Mouse (Mus musculus) ES-E14 (cell line): ENCODE results near the gene Gdf15. TPM values are rescaled to one million over a fixed set of nuclear protein-coding genes. Genes with fewer than 3 reads are reported as not detected.

Experiments
- DNase-seq: peaks from one replicate; pipeline ENCODE4 v3.0.0-alpha.2; 2013; ENCODE audit warnings: low read depth, low spot score
- H3K27ac ChIP-seq: 2 replicates; pipeline ENCODE4 v1.5.1; 2012; ENCODE audit warnings: low read depth, mild to moderate bottlenecking, low read length, moderate library complexity, mixed read lengths; ENCODE audit not compliant: poor library complexity, insufficient read depth, severe bottlenecking
- H3K36me3 ChIP-seq: 2 replicates; pipeline ENCODE4 v1.6.1; 2012; ENCODE audit warnings: mild to moderate bottlenecking, low read length, moderate library complexity, mixed read lengths; ENCODE audit not compliant: control insufficient read depth, poor library complexity, insufficient read depth, severe bottlenecking
- H3K4me1 ChIP-seq, 2 experiments: fragments of 150-350 bp in 1 of 2; sonication (generic) in 1 of 2; 2 replicates each; pipeline ENCODE4 v1.6.1; 2012; ENCODE audit warnings: low read length in 2 of 2, mild to moderate bottlenecking in 1 of 2, mixed read lengths in 1 of 2; ENCODE audit not compliant: control insufficient read depth in 2 of 2, insufficient read depth in 2 of 2, poor library complexity in 1 of 2
- H3K4me3 ChIP-seq, 2 experiments: fragments of 150-350 bp in 1 of 2; sonication (generic) in 1 of 2; 2 replicates each; pipeline ENCODE4 v1.5.1; 2012; ENCODE audit warnings: low read length in 2 of 2, low read depth in 1 of 2, mild to moderate bottlenecking in 1 of 2, mixed read lengths in 1 of 2; ENCODE audit not compliant: insufficient read depth in 1 of 2, poor library complexity in 1 of 2, severe bottlenecking in 1 of 2
- H3K9ac ChIP-seq: 2 replicates; pipeline ENCODE4 v1.6.1; 2012; ENCODE audit warnings: low read depth, mild to moderate bottlenecking, low read length, mixed read lengths; ENCODE audit not compliant: poor library complexity, insufficient read depth, severe bottlenecking
- H3K9me3 ChIP-seq: fragments of 150-350 bp; sonication (generic); 2 replicates; pipeline ENCODE4 v1.6.1; 2012; ENCODE audit warnings: low read depth, mild to moderate bottlenecking, low read length; ENCODE audit not compliant: control insufficient read depth, insufficient read depth
- CHD2 ChIP-seq: IDR thresholded peaks from 2 replicates; pipeline ENCODE4 v1.6.1; 2014; ENCODE audit warnings: mild to moderate bottlenecking, low read depth, low read length, inconsistent platforms
- HCFC1 ChIP-seq: IDR thresholded peaks from 2 replicates; pipeline ENCODE4 v1.6.1; 2012; ENCODE audit warnings: low read length, inconsistent platforms, borderline replicate concordance; ENCODE audit not compliant: insufficient read depth
- MAFK ChIP-seq: IDR thresholded peaks from 2 replicates; pipeline ENCODE4 v1.6.1; 2014; ENCODE audit warnings: mild to moderate bottlenecking, low read depth, low read length, inconsistent platforms; ENCODE audit not compliant: insufficient read depth
- ZC3H11A ChIP-seq: IDR thresholded peaks from 2 replicates; pipeline ENCODE4 v1.6.1; 2012; ENCODE audit warnings: low read depth, mild to moderate bottlenecking, inconsistent platforms, low read length, borderline replicate concordance
- ZNF384 ChIP-seq: IDR thresholded peaks from 2 replicates; pipeline ENCODE4 v1.6.1; 2012; ENCODE audit warnings: low read depth, low read length, inconsistent platforms
- in situ Hi-C, 2 experiments: fragments of 600-800 bp; cut with MboI; formaldehyde crosslinking; loops; one replicate each; pipeline ENCODE4 v1.15.1; 2025; ENCODE audit warnings: low sequenced_read_pairs in 2 of 2, inconsistent platforms in 1 of 2; ENCODE audit not compliant: unreplicated experiment in 2 of 2
- total RNA-seq: library from RNA; depleted of rRNA; stranded (reverse); fragments of 300-350 nt; gene quantifications from 2 replicates; pipeline ENCODE4 v1.2.3, GENCODE M21; 2012

Gdf15 gene
- total RNA-seq, 1 experiment, result 7.0 TPM

- no peak overlapping the region for H3K4me3 ChIP-seq
- H3K4me1 ChIP-seq, result peaks cover 4 to 21% of the 10 kb centered on the region in 2 experiments; a peak in 3 of 4 replicates
- 0 out of 2 replicates have a peak overlapping the region, but pooled peaks have one; percentile 8 for H3K27ac ChIP-seq
- TF ChIP-seq CHD2 (no peak), ZC3H11A (no peak), ZNF384 (no peak), MAFK (no peak)
- peaks cover 20% of the 10 kb centered on the region; the same call in 1 of the 2 replicates for H3K36me3 ChIP-seq
- in situ Hi-C loops, result no loop called here
- no peaks in the 10 kb centered on the region for H3K9me3 ChIP-seq
- no peak overlapping the region for H3K9ac ChIP-seq
- DNase-seq, result no peak
Measured at GRCm38 (mm10) chr8:70655469-70655868, 23.2 kb upstream of the Gdf15 start.

GRCm38 (mm10) chr8:70654121-70654520 is 21.9 kb upstream of the Gdf15 start:
- peaks cover 6 to 29% of the 10 kb centered on the region in 2 experiments; a peak in 3 of 4 replicates for H3K4me1 ChIP-seq
- H3K4me3 ChIP-seq, result no peak overlapping the region
- no peak overlapping the region for H3K9ac ChIP-seq
- peaks cover 23% of the 10 kb centered on the region; the same call in 1 of the 2 replicates for H3K36me3 ChIP-seq
- H3K27ac ChIP-seq, result no peak overlapping the region
- DNase-seq, result no peak
- H3K9me3 ChIP-seq, result no peaks in the 10 kb centered on the region
- no peak for TF ChIP-seq ZC3H11A
- no peak for TF ChIP-seq CHD2
- no peak for TF ChIP-seq HCFC1
- no peak for TF ChIP-seq ZNF384
- TF ChIP-seq MAFK, result no peak
- in situ Hi-C loops, result no loop called here

GRCm38 (mm10) chr8:70653226-70653625 is 21.0 kb upstream of the Gdf15 start:
- Histone ChIP-seq H3K9me3 (no peaks in the 10 kb centered on the region), H3K9ac (no peak overlapping the region), H3K4me1 (peaks cover 13 to 33% of the 10 kb centered on the region in 2 experiments; a peak in 3 of 4 replicates), H3K36me3 (peaks cover 23% of the 10 kb centered on the region; the same call in 1 of the 2 replicates), H3K4me3 (no peak overlapping the region), H3K27ac (no peak overlapping the region)
- no peak for DNase-seq
- TF ChIP-seq CHD2 (no peak), ZC3H11A (0 out of 2 replicates have a peak, but pooled peaks have one; percentile 0)
- in situ Hi-C loops, result no loop called here

DNA sequence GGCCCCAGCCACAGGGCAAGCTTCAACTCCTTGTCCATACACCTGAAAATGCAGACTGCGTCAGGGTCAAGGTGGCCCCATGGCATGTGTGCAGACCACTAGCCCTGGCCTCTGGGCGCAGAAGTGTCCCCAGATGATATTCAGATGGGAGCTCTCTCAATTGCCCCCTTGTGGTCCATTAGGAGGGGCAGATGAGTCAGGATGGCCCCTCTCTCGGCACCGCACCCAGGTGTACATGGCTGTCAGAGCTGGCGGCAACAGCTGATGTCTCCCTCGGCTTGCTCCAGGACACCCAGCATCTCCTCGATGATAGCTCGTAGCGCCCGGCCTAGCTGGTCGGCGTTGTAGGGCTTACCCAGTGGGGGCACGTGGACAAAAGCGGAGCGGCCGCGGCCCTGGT is 18.1 kb upstream of the Gdf15 start:
- DNase-seq, result no peak
- Histone ChIP-seq H3K27ac (no peak overlapping the region; the same call in 1 of the 2 replicates), H3K9ac (peak overlapping the region; percentile 46; the same call in 1 of the 2 replicates), H3K4me3 (peak overlapping the region in 1 of 2 experiments; percentile 18), H3K9me3 (no peaks in the 10 kb centered on the region), H3K4me1 (peaks cover 19 to 46% of the 10 kb centered on the region in 2 experiments), H3K36me3 (peaks cover 20% of the 10 kb centered on the region; the same call in 1 of the 2 replicates)
- TF ChIP-seq CHD2 (no peak), ZNF384 (no peak), HCFC1 (no peak), MAFK (no peak), ZC3H11A (no peak)
- in situ Hi-C loops, result no loop called here

GRCm38 (mm10) chr8:70649324-70649723 is 17.1 kb upstream of the Gdf15 start:
- no peaks in the 10 kb centered on the region for H3K9me3 ChIP-seq
- H3K9ac ChIP-seq, result peak overlapping the region; percentile 74
- peaks cover 19 to 52% of the 10 kb centered on the region in 2 experiments for H3K4me1 ChIP-seq
- in situ Hi-C loops, result no loop called here
- peak overlapping the region; percentile 83 for H3K27ac ChIP-seq
- TF ChIP-seq ZNF384 (no peak), ZC3H11A (no peak)
- H3K4me3 ChIP-seq, result peak overlapping the region; percentile 23 to 27; a peak in 3 of 4 replicates
- DNase-seq, result peak; percentile 81
- H3K36me3 ChIP-seq, result peaks cover 14% of the 10 kb centered on the region; the same call in 1 of the 2 replicates
